Mouse (Mus musculus) heart, postnatal 4 days (tissue): ENCODE results near the gene Gpr82. TPM values are rescaled to one million over a fixed set of nuclear protein-coding genes. Genes with fewer than 3 reads are reported as not detected.

Experiments used
- DNase-seq: peaks from one replicate; pipeline ENCODE4 v3.0.0; 2021
- microRNA-seq, 2 experiments: library from miRNA; unstranded; fragments of <30 nt; microRNA quantifications; one replicate each; pipeline ENCODE4 v1.2.0; 2021 to 2022
- total RNA-seq, 2 experiments: library from RNA; stranded (reverse); gene quantifications; 2 replicates each; pipeline ENCODE4 v1.2.3; 2021

Gpr82 gene
- total RNA-seq, 2 experiments from 2014 or later: not detected

- no peak for DNase-seq
These were observed 39.5 kb downstream of the Gpr82 start for GRCm38 (mm10) chrX:13700681-13701080.

- DNase-seq: peak; percentile 33
These were observed 43.9 kb downstream of the Gpr82 start for GRCm38 (mm10) chrX:13705051-13705450.

- peak; percentile 69 for DNase-seq
These were observed 49.0 kb downstream of the Gpr82 start for GRCm38 (mm10) chrX:13710174-13710573.

Small RNA genes lying within 50 kb of the gene (microRNA-seq; reads per million reads assigned to microRNA genes)
- 0 reads per million in 2 experiments for gene Gm25246

Other genes with a start within 250 kb of the Gpr82 start
- under 1 TPM; 0.14 to 0.24 TPM for gene Nyx, start 195.3 kb upstream of the Gpr82 start, total RNA-seq
- gene Gpr34, start 29.3 kb upstream of the Gpr82 start, total RNA-seq: 1 to 10 TPM; 1.1 TPM
- gene Cask, start 190.0 kb downstream of the Gpr82 start, total RNA-seq: 10 to 100 TPM; 21.7 to 27.5 TPM